Mouse (Mus musculus) right cerebral cortex, postnatal 14 days (tissue): Measurements from ENCODE around the gene Pnkp.
A peak's percentile ranks its signal among the peaks of the same experiment; 100 is the strongest.

ENCODE experiments used
- DNase-seq: peaks from one replicate; pipeline ENCODE4 v3.0.0; 2022

Gene Pnkp

DNA sequence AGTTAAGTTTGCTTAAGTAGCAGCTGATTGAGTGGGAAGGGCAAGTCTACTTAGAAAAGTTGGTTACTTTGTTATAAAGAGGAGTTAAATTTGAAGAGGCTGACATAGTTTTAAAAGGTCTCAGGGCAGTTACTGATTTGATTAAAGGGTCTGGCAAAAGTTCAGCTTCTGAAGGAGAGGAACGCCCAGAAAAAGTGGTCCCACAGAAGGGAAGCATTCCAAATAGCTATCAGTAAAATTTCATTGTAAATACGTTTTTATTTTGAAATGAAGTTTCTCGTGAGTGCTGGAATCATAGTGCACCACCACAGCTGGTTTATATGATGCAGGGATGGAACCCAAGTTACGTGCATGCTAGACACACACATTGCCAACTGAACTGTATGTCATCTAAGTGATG lies 24.2 kb upstream of the Pnkp start:
- no peak for DNase-seq

DNA sequence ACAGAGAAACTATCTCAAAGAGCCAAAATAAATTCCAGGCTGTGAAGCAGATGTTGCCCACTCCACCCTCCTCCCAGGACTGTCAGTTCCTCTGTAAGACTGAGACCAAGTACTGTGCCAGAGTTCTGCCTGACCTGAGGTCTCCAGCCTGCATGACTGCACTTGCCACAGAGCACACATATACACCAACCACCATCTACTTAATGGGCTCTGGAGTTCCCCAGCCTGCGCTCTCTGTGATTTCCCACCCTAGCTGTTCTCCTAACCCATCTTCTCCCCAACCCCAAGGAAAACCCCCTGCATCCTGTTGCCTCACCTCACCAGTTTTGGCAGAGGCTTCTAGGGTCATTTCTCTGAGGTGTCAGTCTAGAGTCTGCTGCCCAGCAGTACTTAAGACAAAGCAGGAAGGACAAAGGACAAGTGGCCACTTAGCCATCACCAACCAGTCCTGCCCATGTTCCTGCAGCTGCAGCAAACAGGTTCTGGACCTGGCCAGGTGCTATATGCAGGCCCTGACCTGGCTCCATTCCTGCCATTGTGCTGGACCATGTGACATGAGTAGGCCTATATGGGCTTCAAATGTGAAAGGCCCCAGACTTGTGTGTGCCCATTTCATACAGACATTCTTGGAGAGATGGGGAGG lies 21.4 kb upstream of the Pnkp start:
- no peak for DNase-seq

DNA sequence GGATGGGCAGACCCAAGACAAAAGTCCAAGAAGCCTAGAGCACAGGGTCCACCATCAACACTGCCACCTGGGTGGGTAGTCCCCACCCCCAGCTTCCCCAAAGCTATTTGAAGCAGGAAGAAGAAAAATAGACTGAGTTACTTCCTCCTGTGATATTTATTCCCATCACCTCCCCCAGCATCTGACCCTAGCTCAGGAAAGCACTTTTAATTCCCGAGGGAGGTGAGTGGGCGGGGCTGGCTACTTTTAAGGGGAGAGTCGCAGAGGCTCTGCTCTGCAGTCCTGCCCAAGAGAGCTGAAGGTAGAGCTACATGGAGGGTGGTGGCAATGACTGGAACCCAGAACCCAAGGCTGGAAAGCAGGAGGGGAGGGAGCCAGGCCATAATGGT lies 20.9 kb upstream of the Pnkp start:
- no peak for DNase-seq

- no peak for DNase-seq
Observed at GRCm38 (mm10) chr7:44836423-44837053, 20.4 kb upstream of the Pnkp start.

GRCm38 (mm10) chr7:44838073-44838472 lies 18.9 kb upstream of the Pnkp start:
- no peak for DNase-seq

DNA sequence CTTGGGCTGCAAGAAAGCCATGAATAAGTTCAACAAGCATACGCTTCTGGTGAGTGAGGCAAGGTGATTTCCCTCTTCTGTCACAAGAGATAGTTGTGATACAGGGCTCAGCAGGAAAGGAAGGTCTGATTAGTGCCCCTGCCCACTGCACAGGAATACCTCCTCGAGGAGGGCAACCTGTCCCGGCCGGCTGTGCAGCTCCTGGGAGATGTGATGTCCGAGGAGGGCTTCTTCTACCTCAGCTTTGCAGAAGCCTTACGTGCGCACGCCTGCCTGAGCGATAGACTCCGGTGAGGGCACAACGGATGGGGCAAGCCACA lies 17.8 kb upstream of the Pnkp start:
- DNase-seq = no peak

GRCm38 (mm10) chr7:44839491-44840191 lies 17.3 kb upstream of the Pnkp start:
- peak; percentile 64 for DNase-seq

- DNase-seq = no peak
Observed at GRCm38 (mm10) chr7:44840426-44840825, 16.5 kb upstream of the Pnkp start.

- DNase-seq = no peak
Observed at GRCm38 (mm10) chr7:44841825-44842463, 15.0 kb upstream of the Pnkp start.

DNA sequence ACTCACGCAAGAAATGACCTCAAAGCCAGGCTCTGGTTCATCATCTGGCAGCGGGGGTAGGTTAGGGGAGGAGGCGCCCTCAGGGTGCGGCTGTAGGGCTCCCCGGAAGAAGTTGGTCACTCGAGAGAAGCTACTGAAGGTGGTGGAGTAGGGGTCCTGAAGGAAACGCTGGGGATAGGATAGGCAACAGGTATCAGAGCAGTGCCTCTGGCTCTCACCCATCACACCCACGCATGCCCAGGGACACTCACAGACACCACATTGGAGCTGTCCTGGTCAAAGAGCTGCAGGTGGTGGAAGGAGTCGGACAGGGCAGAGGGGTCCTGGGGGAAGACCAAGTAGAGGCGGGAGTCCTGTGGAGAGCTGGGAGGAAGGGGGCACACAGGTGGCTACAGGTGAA lies 11.9 kb upstream of the Pnkp start:
- DNase-seq = no peak

GRCm38 (mm10) chr7:44846804-44847203 lies 10.1 kb upstream of the Pnkp start:
- DNase-seq = no peak

GRCm38 (mm10) chr7:44847772-44848171 lies 9.2 kb upstream of the Pnkp start:
- no peak for DNase-seq

- DNase-seq = peak; percentile 97
Observed at GRCm38 (mm10) chr7:44848561-44849415, 8.2 kb upstream of the Pnkp start, which contains the start of the genes Akt1s1 and Tbc1d17. Akt1s1 (plus strand) TSS chr7:44848991. Tbc1d17 (minus strand) TSS chr7:44849079.

- DNase-seq = peak; percentile 89
Observed at GRCm38 (mm10) chr7:44849416-44850111, 7.4 kb upstream of the Pnkp start.

DNA sequence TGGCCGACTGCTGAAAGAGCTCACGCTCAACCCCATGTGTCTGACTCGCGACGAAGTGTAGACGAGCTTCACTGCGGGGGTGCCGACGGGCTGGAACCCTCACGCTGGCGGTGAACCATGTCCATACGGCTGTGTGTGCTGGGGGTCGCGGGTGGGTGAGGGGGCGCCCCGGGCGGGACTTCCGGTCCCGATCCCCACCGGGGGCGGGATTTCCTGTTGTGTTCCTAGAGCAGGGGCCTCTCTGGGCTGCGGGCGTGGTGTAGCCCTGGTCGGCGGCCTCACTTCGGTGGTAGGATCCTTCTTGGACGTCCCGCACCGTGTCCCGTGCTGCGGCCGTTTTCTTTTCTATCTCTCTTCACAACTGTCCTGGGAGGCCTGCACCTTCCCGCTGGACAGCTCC lies 6.8 kb upstream of the Pnkp start:
- peak; percentile 79 for DNase-seq

DNA sequence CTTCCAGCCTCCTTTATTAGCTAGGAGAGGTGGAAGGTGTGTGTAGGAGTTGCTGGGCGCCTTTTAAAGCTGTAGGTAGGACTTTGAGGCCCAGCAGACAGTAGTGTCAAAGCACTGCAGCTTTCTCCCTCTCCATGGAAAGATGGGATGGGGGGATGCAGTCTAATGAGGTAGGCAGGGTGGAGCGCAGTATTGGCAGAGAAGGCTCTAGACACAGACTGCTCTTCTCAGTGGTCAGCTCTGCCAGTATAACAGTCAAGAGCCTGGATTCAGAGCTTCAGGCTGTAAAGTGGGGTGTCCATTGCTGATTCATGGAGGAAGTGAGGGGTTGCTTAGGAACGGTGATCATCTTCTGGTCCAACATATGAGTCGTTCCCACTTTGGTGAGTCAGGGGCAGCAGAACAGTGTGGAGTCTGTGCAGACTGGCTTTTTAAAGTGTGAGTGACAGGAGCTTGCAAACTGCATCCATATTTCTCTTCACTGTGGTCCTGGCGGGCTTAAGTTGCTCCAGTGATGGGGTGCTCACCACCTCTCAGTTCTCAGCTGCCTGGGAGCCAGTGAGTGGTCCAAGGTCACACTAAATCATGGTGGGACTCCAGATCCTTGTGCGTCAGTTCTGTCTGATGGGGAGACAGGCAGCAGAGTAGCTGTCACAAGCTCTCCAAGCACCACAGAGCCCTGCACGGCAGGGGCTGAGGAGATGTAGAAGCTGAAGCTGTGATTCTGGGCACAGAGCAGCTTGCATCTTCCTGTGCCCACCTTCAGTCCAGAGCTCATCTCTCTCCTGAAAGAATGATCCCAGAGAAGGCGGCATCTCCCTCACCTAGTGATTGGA lies 5.9 kb upstream of the Pnkp start:
- no peak for DNase-seq

DNA sequence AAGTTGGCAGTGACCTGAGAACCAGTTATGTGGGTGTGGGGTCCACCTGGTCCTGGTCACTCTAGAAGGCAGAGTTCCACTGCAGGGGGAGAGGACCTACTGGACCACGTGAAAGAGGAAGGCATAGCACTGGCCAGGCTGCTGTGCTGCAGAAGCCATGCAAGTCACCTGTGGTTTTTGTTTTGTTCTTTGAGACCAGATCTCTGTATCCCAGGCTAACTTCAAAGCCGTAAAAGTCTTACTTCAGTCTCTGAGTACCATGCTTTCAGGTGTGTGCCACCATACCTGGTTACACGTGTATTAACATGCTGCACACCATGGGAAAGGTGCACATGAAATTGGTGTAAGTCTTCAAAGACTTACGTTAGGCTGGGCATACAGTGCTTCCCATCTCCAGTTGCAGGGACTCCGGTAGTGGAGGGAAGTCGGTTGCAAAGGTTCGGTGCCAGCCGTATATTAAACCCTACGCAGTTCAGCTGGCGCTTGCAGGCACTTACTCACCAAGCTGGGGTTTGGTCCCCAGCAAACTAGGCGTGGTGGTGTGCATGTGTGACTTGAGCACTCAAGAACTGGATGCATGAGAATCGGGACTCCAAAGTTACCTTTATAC lies 5.2 kb upstream of the Pnkp start:
- DNase-seq = no peak

DNA sequence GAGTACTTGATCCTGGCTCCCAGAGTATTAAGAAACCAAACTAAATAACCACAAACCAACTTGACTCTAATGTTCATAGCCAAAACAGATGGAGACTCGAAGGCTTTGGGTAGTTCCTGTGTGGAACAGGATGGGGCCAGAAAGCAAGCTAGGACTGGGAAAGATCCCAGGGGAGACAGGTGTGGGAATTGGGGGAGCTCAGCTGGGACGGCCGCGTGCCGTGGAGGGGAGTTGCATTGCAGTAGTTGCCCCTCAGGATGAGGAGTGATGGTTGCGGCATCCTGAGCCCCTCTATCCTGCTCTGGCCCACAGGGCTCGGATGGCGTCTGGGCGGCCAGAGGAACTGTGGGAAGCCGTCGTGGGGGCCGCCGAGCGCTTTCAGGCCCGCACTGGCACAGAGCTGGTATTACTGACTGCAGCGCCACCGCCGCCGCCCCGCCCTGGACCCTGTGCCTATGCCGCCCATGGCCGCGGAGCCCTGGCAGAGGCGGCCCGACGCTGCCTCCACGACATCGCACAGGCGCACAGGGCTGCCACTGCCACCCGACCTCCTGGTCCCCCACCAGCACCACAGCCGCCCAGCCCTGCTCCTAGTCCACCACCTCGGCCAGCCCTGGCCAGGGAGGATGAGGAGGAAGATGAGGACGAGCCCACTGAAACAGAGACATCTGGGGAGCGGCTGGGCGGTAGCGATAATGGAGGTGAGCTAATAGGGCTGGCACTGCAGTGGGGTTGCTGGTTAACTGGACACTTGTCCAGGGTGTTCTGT lies 4.5 kb upstream of the Pnkp start:
- no peak for DNase-seq

- DNase-seq = no peak
Observed at GRCm38 (mm10) chr7:44853065-44853464, 3.9 kb upstream of the Pnkp start.
